Mouse (Mus musculus): ENCODE results near the gene Plppr2.
A peak's percentile ranks its signal among the peaks of the same experiment; 100 is the strongest.

- TF ChIP-seq POLR2A (IDR thresholded peaks at IDR 0.05; ENCODE audit: insufficient read depth, low read depth, low read length) (no peak), CTCF (IDR thresholded peaks at IDR 0.05) (no peak), EP300 (IDR thresholded peaks at IDR 0.05; ENCODE audit: insufficient read depth, low read depth, low read length) (peak; percentile 92)
These were observed 12.7 kb upstream of the Plppr2 start for GRCm38 (mm10) chr9:21924099-21924493.
